Mouse (Mus musculus) natural killer cell, adult 2 months (primary cell): ENCODE data around the gene D630003M21Rik.

Source experiments
- DNase-seq, 2 experiments: peaks; one replicate each; pipeline ENCODE4 v3.0.0; 2022; ENCODE audit warnings: low spot score in 2 of 2

D630003M21Rik gene

DNA sequence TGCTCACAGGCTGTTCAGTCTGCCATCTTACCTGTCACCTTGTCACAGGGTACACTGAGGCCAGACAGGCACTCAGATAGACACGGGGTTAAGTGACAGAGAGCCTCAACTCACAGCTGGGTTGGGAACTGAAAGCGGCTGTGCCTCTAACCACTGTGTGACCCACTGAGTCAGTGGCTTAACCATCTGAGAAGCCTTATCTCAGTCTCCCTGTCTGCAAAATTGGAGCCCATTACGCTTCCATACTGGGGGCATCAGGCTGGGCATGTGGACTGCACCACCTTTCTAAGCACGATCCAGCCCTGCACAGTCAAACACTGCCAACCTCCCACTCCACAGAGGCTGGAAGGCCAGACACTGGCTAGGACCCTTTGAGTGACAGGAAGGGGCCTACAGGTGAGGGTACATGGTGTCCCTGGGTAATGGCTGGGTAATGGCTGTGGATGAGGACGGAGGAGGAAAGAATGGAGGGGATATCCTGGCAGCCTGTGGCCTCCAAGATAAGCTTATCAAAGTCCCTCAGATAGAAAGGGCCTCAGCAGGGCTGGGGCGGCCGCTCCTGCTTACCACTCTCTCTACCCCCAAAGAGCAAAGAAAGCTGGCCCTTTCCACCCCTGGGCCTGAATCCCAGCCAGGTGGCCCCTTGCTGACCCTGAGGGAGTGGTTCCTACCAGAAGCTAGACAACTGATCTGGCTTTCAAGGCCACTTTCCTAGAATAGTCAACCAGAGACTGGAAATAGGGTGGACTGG, 87.2 kb downstream of the D630003M21Rik start:
- DNase-seq, result no peak

GRCm38 (mm10) chr2:158141271-158141670, 87.8 kb downstream of the D630003M21Rik start:
- no peak for DNase-seq

DNA sequence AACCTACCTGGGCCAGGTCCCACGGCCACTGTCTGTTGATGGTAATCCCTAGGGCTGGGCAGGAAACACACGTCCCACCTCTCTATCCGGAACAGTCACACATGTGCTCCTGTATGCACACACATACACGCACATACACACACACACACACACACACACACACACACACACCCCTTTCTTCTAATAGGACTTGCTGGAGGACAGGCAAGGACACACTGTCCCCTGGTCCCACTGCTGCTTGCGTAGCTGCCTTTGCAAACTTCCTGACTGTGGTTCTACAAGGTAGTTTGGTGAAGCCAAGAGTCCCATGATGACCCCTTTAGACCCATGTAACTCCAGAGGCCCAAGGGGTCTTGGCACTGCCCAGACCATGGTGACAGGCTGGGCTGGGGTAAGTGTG, 88.4 kb downstream of the D630003M21Rik start:
- no peak for DNase-seq

- no peak for DNase-seq
Observed at GRCm38 (mm10) chr2:158139628-158140027, 89.4 kb downstream of the D630003M21Rik start.

GRCm38 (mm10) chr2:158138778-158139177, 90.2 kb downstream of the D630003M21Rik start:
- no peak for DNase-seq

- no peak for DNase-seq
Observed at GRCm38 (mm10) chr2:158137771-158138170, 91.3 kb downstream of the D630003M21Rik start.

- no peak for DNase-seq
Observed at GRCm38 (mm10) chr2:158136205-158136604, 92.8 kb downstream of the D630003M21Rik start.

DNA sequence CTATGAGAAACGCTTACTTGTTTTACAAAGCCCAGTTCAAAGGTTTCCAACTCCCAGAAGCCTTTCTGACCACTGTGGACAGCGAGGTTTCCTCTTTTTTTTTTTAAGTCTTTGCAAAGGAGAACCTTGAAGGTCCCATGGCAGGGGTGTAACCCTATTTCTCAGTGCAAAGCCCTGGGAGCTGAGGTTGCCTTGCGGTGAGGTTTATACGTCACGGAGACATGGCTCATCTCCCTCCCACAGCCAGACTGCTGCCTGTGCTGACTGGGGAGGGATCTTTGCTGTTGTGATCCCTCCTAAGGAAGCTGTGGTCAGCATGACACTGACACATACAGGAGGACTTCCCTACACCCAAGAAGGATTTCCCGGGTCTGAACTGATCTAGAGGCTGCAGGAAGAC, 96.0 kb downstream of the D630003M21Rik start:
- peak in 1 of 2 experiments; percentile 66 for DNase-seq
